Comparison of ENCODE assay signal across 8 mouse cellular contexts in the genomic region with DNA sequence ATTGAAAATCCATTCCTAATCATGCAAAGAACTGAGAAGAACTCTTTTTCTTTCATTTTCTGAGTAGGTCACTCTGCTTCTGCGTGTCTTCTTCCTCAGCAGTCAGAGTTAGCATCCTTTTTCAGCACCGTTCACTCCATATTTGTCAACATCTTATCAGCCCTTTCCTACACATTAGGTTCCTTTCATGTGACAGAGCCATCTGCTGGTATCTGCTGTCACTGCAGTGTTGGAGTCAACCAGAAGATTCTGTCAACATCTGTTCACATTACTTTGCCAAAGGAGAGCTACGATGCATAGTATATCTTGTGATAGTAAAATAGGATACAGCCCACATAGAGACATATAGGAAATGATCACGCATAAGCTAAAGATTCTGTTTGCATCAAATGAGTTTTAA.
DNase-seq lines count a peak whose midpoint lies in the region; ATAC-seq and TF ChIP-seq lines count a peak whose summit lies in the region.

No protein-coding gene starts in this region.

- DNase-seq in heart, postnatal 14 days: peak; percentile 8 to 35
- DNase-seq in MEL (ENCODE audit: low read depth, low spot score): peak; percentile 73
- peak; percentile 76 to 77 for DNase-seq in cerebellum, postnatal 10 days
- peak; percentile 43 for DNase-seq in left cerebral cortex, adult 11 months (ENCODE audit: low spot score)
- DNase-seq in yolk sac, embryonic 10.5 days (ENCODE audit: low spot score): peak; percentile 14

- no peak for TF ChIP-seq EP300 in MEL (IDR thresholded peaks at IDR 0.05; ENCODE audit: low read depth in 1 of 2, low read length in 2 of 2)

- H3K27me3 ChIP-seq in heart, embryonic 12.5 days (replicated peaks): no peaks in the 10 kb centered on the region
- no peaks in the 10 kb centered on the region for H3K27me3 ChIP-seq in MEL (ENCODE audit: control insufficient read depth in 1 of 2, insufficient read depth in 2 of 2, low read length in 2 of 2)
- H3K27me3 ChIP-seq in midbrain, embryonic 13.5 days: no peaks in the 10 kb centered on the region

- no peaks in the 10 kb centered on the region for H3K9me3 ChIP-seq in heart, embryonic 12.5 days (replicated peaks)
- H3K9me3 ChIP-seq in MEL (replicated peaks; ENCODE audit: insufficient read depth, low read length): no peaks in the 10 kb centered on the region
- H3K9me3 ChIP-seq in midbrain, embryonic 13.5 days: no peaks in the 10 kb centered on the region

- intact Hi-C loops in heart, postnatal 14 days (cut with DNase I): loop anchor here (5.0 kb wide), 1 partner anchor 267 kb away; no protein-coding TSS in a partner anchor

- H3K79me2 ChIP-seq in MEL (ENCODE audit: control insufficient read depth, insufficient read depth, low read length, poor library complexity): no peaks in the 10 kb centered on the region

- H3K4me1 ChIP-seq in heart, embryonic 12.5 days (replicated peaks): no peaks in the 10 kb centered on the region
- no peaks in the 10 kb centered on the region; a peak in 1 of 4 replicates for H3K4me1 ChIP-seq in MEL (ENCODE audit: control insufficient read depth in 1 of 2, insufficient read depth in 2 of 2, low read length in 2 of 2)
- no peaks in the 10 kb centered on the region for H3K4me1 ChIP-seq in midbrain, embryonic 13.5 days (replicated peaks)

- TF ChIP-seq POLR2A in MEL (IDR thresholded peaks at IDR 0.05; ENCODE audit: control insufficient read depth in 1 of 2, insufficient read depth in 1 of 2, low read depth in 1 of 2, low read length in 2 of 2, poor library complexity in 1 of 2): no peak

- no peaks in the 10 kb centered on the region for H3K36me3 ChIP-seq in heart, embryonic 12.5 days
- H3K36me3 ChIP-seq in MEL (ENCODE audit: control insufficient read depth in 1 of 2, insufficient read depth in 2 of 2, low read length in 2 of 2): no peaks in the 10 kb centered on the region
- no peaks in the 10 kb centered on the region for H3K36me3 ChIP-seq in midbrain, embryonic 13.5 days

- TF ChIP-seq CTCF in MEL (IDR thresholded peaks at IDR 0.05 in 2 of 3, conservative IDR thresholded peaks at IDR 0.05 in 1 of 3; ENCODE audit: control insufficient read depth in 1 of 3, insufficient read depth in 1 of 3, low read depth in 2 of 3, low read length in 3 of 3, poor library complexity in 1 of 3, severe bottlenecking in 1 of 3): peak; percentile 60 to 77 (median 63)

- ATAC-seq in heart, embryonic 12.5 days (ENCODE audit: insufficient number of reproducible peaks, low FRiP score): no peak
- peak; percentile 46; the same call in 1 of the 2 replicates for ATAC-seq in granulocyte monocyte progenitor cell, adult 5-6 weeks (replicated peaks; ENCODE audit: poor library complexity, severe bottlenecking)
- ATAC-seq in midbrain, embryonic 13.5 days: peak; percentile 53; the same call in 1 of the 2 replicates

- WGBS in heart, embryonic 12.5 days: 31% methylated on average over 4 of the region's 4 CpGs
- 55% methylated on average over 4 of the region's 4 CpGs for WGBS in midbrain, embryonic 13.5 days

- no peak overlapping the region for H3K4me2 ChIP-seq in heart, embryonic 12.5 days
- no peak overlapping the region for H3K4me2 ChIP-seq in midbrain, embryonic 13.5 days (replicated peaks)

- no peak overlapping the region for H3K27ac ChIP-seq in heart, embryonic 12.5 days (ENCODE audit: poor library complexity, severe bottlenecking)
- H3K27ac ChIP-seq in MEL (ENCODE audit: control insufficient read depth, low read depth, low read length): no peak overlapping the region
- H3K27ac ChIP-seq in midbrain, embryonic 13.5 days: no peak overlapping the region

- no peak overlapping the region for H3K9ac ChIP-seq in heart, embryonic 12.5 days
- no peak overlapping the region for H3K9ac ChIP-seq in MEL (ENCODE audit: control insufficient read depth, low read depth, low read length, poor library complexity, severe bottlenecking)
- H3K9ac ChIP-seq in midbrain, embryonic 13.5 days (replicated peaks): no peak overlapping the region

- peak; percentile 59 for TF ChIP-seq RAD21 in MEL (IDR thresholded peaks at IDR 0.05; ENCODE audit: low read depth, low read length)

- H3K4me3 ChIP-seq in heart, embryonic 12.5 days: no peak overlapping the region
- no peak overlapping the region for H3K4me3 ChIP-seq in MEL (ENCODE audit: control insufficient read depth in 1 of 2, insufficient read depth in 1 of 2, low read depth in 2 of 2, low read length in 2 of 2)
- no peak overlapping the region for H3K4me3 ChIP-seq in midbrain, embryonic 13.5 days (replicated peaks)

TF ChIP-seq in MEL, 35 proteins besides CTCF, POLR2A, EP300 and RAD21:
- TF ChIP-seq ZC3H11A (IDR thresholded peaks at IDR 0.05; ENCODE audit: low read depth, low read length) (peak; percentile 60), MAZ (IDR thresholded peaks at IDR 0.05; ENCODE audit: low read depth, low read length) (no peak), TAL1 (IDR thresholded peaks at IDR 0.05; ENCODE audit: low read length) (no peak), MYB (IDR thresholded peaks at IDR 0.05; ENCODE audit: low read depth, low read length) (no peak), MEF2A (IDR thresholded peaks at IDR 0.05; ENCODE audit: extremely low read depth, insufficient replicate concordance, low read depth, low read length, poor library complexity, severe bottlenecking) (no peak), SMC3 (IDR thresholded peaks at IDR 0.05; ENCODE audit: low read depth, low read length) (peak; percentile 88), GATA1 (IDR thresholded peaks at IDR 0.05; ENCODE audit: low read depth, low read length) (peak; percentile 60), CHD2 (IDR thresholded peaks at IDR 0.05; ENCODE audit: low read length) (no peak), E2F4 (IDR thresholded peaks at IDR 0.05; ENCODE audit: borderline replicate concordance, low read depth, low read length) (no peak), ZKSCAN1 (IDR thresholded peaks at IDR 0.05; ENCODE audit: low read depth, low read length) (no peak), RCOR1 (IDR thresholded peaks at IDR 0.05; ENCODE audit: low read depth, low read length) (no peak), MYC (IDR thresholded peaks at IDR 0.05; ENCODE audit: low read depth, low read length) (no peak), MAFK (IDR thresholded peaks at IDR 0.05; ENCODE audit: borderline replicate concordance, low read depth, low read length) (no peak)

Comparison
In these comparisons a context has a peak if more than half of its experiments do, and no peak if none do; other contexts are left out.
1. DNase-seq: peak in every context shown above with its lines; median percentile 76 in cerebellum, postnatal 10 days; 73 in MEL; 43 in left cerebral cortex, adult 11 months; 22 in heart, postnatal 14 days; 14 in yolk sac, embryonic 10.5 days.